Mouse (Mus musculus) neural tube, embryonic 11.5 days (tissue): ENCODE results near the gene Map2k2. TPM values are rescaled to one million over a fixed set of nuclear protein-coding genes. Genes with fewer than 3 reads are reported as not detected.

ENCODE experiments used
- ATAC-seq: fragments of 200-750 bp; cut with Nextera tagmentation; 2 replicates; pipeline ENCODE4 v1.8.0; 2017; ENCODE audit warnings: moderate number of reproducible peaks, mild to moderate bottlenecking, moderate TSS enrichment, moderate library complexity; ENCODE audit not compliant: insufficient read depth, low FRiP score, low TSS enrichment
- DNase-seq: peaks from one replicate; pipeline ENCODE4 v3.0.0-alpha.2; 2015; ENCODE audit warnings: low spot score
- H3K27ac ChIP-seq: fragments of 300-500 bp; sonication (generic); 2 replicates; pipeline ENCODE4 v1.5.1; 2014; ENCODE audit warnings: low read depth, mild to moderate bottlenecking, low read length
- H3K27me3 ChIP-seq: fragments of 300-500 bp; sonication (generic); 2 replicates; pipeline ENCODE4 v1.6.1; 2014; ENCODE audit warnings: mild to moderate bottlenecking, low read length, mixed read lengths; ENCODE audit not compliant: control insufficient read depth, insufficient read depth
- H3K36me3 ChIP-seq: fragments of 300-500 bp; sonication (generic); 2 replicates; pipeline ENCODE4 v1.6.1; 2014; ENCODE audit warnings: mild to moderate bottlenecking, low read length, moderate library complexity, mixed read lengths; ENCODE audit not compliant: control insufficient read depth, insufficient read depth
- H3K4me1 ChIP-seq: fragments of 300-500 bp; sonication (generic); 2 replicates; pipeline ENCODE4 v1.6.1; 2014; ENCODE audit warnings: low read length, mixed read lengths; ENCODE audit not compliant: control insufficient read depth, insufficient read depth
- H3K4me2 ChIP-seq: fragments of 300-500 bp; sonication (generic); 2 replicates; pipeline ENCODE4 v1.6.1; 2014; ENCODE audit warnings: low read depth, mild to moderate bottlenecking, moderate library complexity
- H3K4me3 ChIP-seq: fragments of 300-500 bp; sonication (generic); 2 replicates; pipeline ENCODE4 v1.5.1; 2014; ENCODE audit warnings: low read depth, low read length
- H3K9ac ChIP-seq: fragments of 300-500 bp; sonication (generic); 2 replicates; pipeline ENCODE4 v1.6.1; 2014; ENCODE audit warnings: mild to moderate bottlenecking, low read length
- H3K9me3 ChIP-seq: fragments of 300-500 bp; sonication (generic); 2 replicates; pipeline ENCODE4 v1.6.1; 2016; ENCODE audit warnings: low read length; ENCODE audit not compliant: control insufficient read depth
- WGBS: fragments of 180-500 bp; shearing (Covaris S2); extraction: QIAGEN DNeasy Blood & Tissue Kit; methylation state at CpG from one replicate; pipeline ENCODE4 v1.1.7; 2014; 5-methylcytosine and 5-hydroxymethylcytosine counted together
- polyA plus RNA-seq: library from polyadenylated mRNA; unstranded; fragments of >200 nt; fragmentation: Nextera tagmentation; extraction: Ambion mirVana; gene quantifications from 2 replicates; pipeline ENCODE4 v1.2.1, GENCODE M21; 2014

The Map2k2 gene
- polyA plus RNA-seq, 1 experiment from 2014 or later, result 240 TPM

DNA sequence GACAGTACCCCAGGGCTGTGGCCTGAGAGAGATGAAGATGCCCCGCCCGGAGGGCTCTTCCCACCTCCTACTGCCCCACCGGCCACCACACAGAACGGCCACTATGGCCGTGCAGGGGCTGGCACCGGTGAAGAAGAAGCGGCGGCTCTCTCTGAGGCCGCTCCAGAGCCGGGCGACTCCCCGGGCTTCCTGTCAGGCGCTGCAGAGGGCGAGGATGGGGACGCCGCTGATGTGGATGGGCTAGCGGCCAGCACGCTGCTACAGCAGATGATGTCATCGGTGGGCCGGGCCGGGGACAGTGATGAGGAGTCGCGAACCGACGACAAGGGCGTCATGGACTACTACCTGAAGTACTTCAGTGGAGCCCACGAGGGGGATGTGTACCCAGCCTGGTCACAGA lies 39.0 kb downstream of the Map2k2 start:
- H3K4me3 ChIP-seq, result no peak overlapping the region
- H3K9me3 ChIP-seq, result no peaks in the 10 kb centered on the region
- no peak overlapping the region for H3K4me2 ChIP-seq
- no peak overlapping the region for H3K9ac ChIP-seq
- no peak overlapping the region for H3K27ac ChIP-seq
- peaks cover 28% of the 10 kb centered on the region for H3K36me3 ChIP-seq
- 95% methylated on average over 25 of the region's 27 CpGs for WGBS
- H3K27me3 ChIP-seq, result no peaks in the 10 kb centered on the region
- ATAC-seq, result no peak
- no peak for DNase-seq
- peaks cover 17% of the 10 kb centered on the region for H3K4me1 ChIP-seq

DNA sequence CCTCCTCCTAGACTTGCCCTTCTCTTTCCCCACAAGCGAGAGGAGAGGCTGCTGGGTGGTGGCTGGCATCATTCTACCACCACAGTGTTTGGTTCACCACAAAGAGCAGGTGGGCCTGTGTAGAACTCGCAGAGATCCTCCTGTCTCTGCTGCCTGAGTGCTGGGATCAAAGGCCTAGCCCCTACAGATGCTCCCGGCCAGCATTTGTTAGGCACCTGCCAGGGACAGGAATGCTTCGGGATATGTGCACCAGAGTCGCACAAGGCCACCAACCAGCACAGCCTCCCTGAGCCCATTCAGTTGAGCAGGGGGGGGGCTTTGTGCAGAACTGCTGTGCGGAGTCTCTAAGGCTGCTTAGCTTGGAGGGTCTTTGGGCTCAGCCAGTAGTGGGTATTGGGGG lies 39.6 kb downstream of the Map2k2 start:
- WGBS, result 94% methylated on average over 6 of the region's 6 CpGs
- H3K27me3 ChIP-seq, result no peaks in the 10 kb centered on the region
- no peak for ATAC-seq

DNA sequence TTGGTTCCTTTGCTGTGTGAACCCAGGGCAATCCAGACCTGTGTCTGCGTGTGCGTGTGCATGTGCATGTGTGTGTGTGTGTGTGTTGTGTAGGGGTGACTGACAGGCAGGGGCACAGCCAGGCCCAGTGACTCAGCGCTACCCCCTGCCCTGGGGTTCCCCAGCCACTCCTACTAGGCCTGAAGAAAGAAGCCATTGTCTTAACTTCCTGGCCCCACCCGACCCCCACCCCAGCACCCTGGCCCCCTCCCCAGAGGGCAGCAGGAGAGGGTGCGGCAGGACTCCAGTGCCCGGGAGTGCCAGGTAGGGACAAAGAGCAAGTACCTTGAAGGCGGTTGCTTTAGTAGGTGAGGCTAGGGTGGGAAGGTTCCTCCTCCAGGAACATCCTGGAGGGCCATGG lies 40.1 kb downstream of the Map2k2 start:
- Histone ChIP-seq H3K36me3 (peaks cover 28% of the 10 kb centered on the region), H3K9me3 (no peaks in the 10 kb centered on the region), H3K4me3 (no peak overlapping the region), H3K4me1 (peaks cover 6% of the 10 kb centered on the region), H3K4me2 (no peak overlapping the region), H3K27me3 (no peaks in the 10 kb centered on the region), H3K9ac (no peak overlapping the region), H3K27ac (no peak overlapping the region)
- no peak for ATAC-seq
- no peak for DNase-seq
- WGBS, result 91% methylated on average over 7 of the region's 7 CpGs

More for the DNA sequence above, 39.6 kb downstream of the Map2k2 start:
- H3K27ac ChIP-seq, result no peak overlapping the region
- peaks cover 11% of the 10 kb centered on the region for H3K4me1 ChIP-seq
- no peak for DNase-seq
- H3K4me2 ChIP-seq, result no peak overlapping the region
- H3K36me3 ChIP-seq, result peaks cover 28% of the 10 kb centered on the region
- H3K9me3 ChIP-seq, result no peaks in the 10 kb centered on the region
- no peak overlapping the region for H3K4me3 ChIP-seq
- no peak overlapping the region for H3K9ac ChIP-seq

DNA sequence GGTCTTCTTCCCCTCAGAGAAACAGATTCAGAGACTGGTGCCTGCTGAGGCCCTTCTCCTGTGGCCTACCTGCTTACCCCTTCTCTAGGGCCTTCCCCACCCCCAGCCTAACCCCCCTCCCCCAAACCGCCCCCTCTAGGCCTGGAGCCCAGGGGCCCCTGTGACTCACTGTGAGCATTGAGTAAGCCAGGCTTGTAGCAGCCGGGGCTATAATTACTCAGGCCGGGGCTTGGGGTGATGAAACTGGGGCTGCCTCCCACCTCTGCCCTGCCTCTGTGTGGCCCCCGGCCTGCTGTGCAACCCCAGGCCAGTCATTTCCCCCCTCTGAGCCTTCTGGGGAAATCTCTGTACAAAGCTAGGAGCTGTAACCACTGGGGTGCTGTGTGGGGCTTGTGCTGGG lies 40.6 kb downstream of the Map2k2 start:
- Histone ChIP-seq H3K27me3 (no peaks in the 10 kb centered on the region), H3K9me3 (no peaks in the 10 kb centered on the region), H3K36me3 (peaks cover 28% of the 10 kb centered on the region), H3K27ac (no peak overlapping the region), H3K4me2 (no peak overlapping the region), H3K4me1 (peaks cover 3% of the 10 kb centered on the region; the same call in 1 of the 2 replicates), H3K4me3 (no peak overlapping the region), H3K9ac (no peak overlapping the region)
- WGBS, result 85% methylated on average over 4 of the region's 4 CpGs
- ATAC-seq, result no peak
- no peak for DNase-seq

DNA sequence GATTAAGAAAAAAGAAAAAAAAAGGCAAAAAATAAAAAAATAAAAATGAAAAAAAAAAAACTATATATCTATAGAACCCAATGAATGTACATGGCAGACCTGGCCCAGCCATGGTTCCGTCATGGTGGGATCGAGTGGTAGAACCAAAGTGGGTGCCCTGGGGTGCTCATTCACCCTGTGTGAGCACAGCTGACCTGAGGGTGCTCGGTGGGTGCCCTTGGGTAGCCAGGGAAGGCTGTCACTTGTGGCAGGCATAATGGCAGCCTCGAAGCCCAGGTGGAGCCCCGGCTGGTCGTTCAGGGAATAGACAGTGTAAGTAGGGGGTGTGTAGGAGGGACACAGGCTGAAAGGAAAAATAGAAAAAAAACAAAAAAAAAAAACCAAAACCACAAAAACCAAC lies 45.5 kb downstream of the Map2k2 start:
- Histone ChIP-seq H3K36me3 (peaks cover 40% of the 10 kb centered on the region), H3K4me2 (no peak overlapping the region), H3K4me1 (no peaks in the 10 kb centered on the region), H3K27ac (no peak overlapping the region), H3K4me3 (no peak overlapping the region), H3K27me3 (no peaks in the 10 kb centered on the region), H3K9ac (no peak overlapping the region), H3K9me3 (no peaks in the 10 kb centered on the region)
- ATAC-seq (no peak), DNase-seq (no peak)
- 79% methylated on average over 6 of the region's 6 CpGs for WGBS

DNA sequence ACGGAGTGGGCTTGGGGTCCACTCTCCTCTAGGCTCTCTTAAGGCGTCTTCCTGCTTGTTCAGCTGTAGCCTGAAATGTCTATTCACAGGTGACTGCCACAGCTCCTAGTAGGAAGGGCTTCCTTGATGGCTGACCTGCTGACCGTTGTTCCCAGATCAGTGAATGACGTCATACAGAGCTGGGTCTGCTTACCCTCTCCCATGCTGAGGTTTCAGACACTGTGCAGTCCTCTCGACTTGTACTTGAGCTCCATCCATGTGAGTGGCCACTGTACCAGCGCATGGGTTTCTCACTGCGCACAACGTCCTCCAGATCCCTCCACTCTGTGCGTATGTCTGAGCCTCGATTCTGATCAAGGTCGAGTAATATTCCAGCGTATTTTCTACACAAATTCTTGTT lies 46.9 kb downstream of the Map2k2 start:
- no peaks in the 10 kb centered on the region for H3K4me1 ChIP-seq
- no peak overlapping the region for H3K27ac ChIP-seq
- H3K36me3 ChIP-seq, result peaks cover 46% of the 10 kb centered on the region
- no peak overlapping the region for H3K4me2 ChIP-seq
- ATAC-seq (no peak), DNase-seq (no peak)
- H3K27me3 ChIP-seq, result no peaks in the 10 kb centered on the region
- H3K4me3 ChIP-seq, result no peak overlapping the region
- H3K9me3 ChIP-seq, result no peaks in the 10 kb centered on the region
- WGBS, result 78% methylated on average over 12 of the region's 12 CpGs
- no peak overlapping the region for H3K9ac ChIP-seq

DNA sequence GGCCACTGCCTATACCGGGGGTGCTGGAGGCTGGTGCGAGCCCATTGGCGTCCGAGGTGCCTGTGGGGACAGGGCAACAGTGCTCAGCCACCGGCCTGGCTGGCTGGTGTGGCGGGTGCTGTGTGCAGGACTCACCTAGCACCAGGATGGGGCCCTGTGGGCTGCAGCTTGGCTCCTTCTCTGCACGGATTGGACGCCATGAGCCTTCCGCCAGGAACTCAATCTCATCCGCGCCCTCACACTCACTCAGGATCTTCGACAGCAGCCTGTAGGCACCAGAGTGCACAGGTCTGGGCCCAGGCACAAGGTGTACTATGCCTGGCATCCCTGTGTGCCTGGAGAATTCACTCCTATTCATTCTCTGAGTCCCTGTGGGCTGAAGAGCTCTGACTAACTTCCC lies 48.6 kb downstream of the Map2k2 start:
- Histone ChIP-seq H3K4me2 (no peak overlapping the region), H3K9me3 (no peaks in the 10 kb centered on the region), H3K4me1 (no peaks in the 10 kb centered on the region), H3K27me3 (no peaks in the 10 kb centered on the region), H3K9ac (no peak overlapping the region), H3K27ac (no peak overlapping the region), H3K4me3 (no peak overlapping the region), H3K36me3 (peaks cover 44% of the 10 kb centered on the region)
- DNase-seq (no peak), ATAC-seq (no peak)
- WGBS, result 95% methylated on average over 12 of the region's 12 CpGs

DNA sequence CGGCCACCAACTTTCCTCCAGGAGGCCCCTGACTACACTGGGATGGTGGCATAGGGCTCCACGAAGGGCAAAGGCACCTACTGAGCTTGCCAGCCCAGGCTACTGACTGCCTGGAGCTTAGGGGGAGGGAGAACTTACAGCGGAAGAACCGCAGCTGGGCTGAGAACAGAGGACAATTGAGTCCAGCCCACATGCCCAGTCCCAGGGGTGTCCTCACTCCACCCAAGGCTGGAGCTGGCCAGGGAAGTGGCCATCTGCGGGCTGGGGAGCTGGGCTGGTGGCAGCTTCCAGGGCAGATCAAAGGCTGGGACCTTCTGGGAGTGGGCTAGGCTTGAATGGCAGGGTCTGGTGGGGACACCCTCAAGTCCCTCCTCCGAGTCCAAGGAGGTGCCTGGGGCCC lies 49.0 kb downstream of the Map2k2 start:
- peaks cover 44% of the 10 kb centered on the region for H3K36me3 ChIP-seq
- no peak overlapping the region for H3K27ac ChIP-seq
- WGBS, result 81% methylated on average over 6 of the region's 6 CpGs
- H3K27me3 ChIP-seq, result no peaks in the 10 kb centered on the region
- H3K4me1 ChIP-seq, result no peaks in the 10 kb centered on the region
- H3K9ac ChIP-seq, result no peak overlapping the region
- no peaks in the 10 kb centered on the region for H3K9me3 ChIP-seq
- H3K4me3 ChIP-seq, result no peak overlapping the region
- ATAC-seq (no peak), DNase-seq (no peak)
- no peak overlapping the region for H3K4me2 ChIP-seq

DNA sequence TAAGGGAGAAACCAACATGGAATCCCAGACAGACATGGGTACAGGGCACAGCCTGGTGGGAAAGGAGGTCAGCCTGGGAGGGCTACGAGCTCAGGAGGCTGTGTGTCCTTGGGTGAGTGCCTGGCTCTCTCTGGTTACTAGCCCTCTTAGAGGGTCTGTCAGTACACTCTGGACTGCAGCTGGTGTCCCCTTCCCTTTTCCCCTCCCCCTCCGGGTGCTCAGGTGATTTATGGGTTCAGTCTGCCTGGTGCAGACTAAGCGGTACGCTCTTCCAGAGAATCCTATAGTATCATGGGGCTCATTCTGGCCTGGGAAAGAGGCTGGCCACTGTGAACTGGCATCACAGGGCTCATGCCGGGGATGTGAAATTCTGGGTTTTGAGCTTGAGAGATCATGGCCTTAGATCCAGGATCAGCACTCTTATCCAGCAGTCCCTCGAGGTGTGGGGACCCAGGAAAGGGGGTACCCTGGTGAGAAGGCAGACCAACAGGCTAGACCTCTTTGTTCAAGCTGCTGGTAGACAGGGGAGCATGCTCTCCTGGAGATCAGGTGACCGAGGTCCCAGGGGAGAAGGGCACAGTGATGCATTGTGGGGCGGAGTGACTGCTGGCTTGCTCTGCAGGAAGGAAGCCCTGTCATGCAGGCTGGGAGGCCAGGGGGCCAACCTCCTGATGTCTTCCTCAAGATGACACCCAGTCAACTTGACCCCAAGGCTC lies 56.0 kb downstream of the Map2k2 start:
- Histone ChIP-seq H3K9ac (no peak overlapping the region; the same call in 1 of the 2 replicates), H3K4me1 (peaks cover 14% of the 10 kb centered on the region), H3K27ac (peak overlapping the region; percentile 85), H3K4me2 (peak overlapping the region; percentile 21), H3K9me3 (no peaks in the 10 kb centered on the region), H3K27me3 (no peaks in the 10 kb centered on the region), H3K36me3 (peaks cover 21% of the 10 kb centered on the region), H3K4me3 (no peak overlapping the region)
- DNase-seq (peak; percentile 47), ATAC-seq (peak; percentile 76)
- 65% methylated on average over 8 of the region's 8 CpGs for WGBS
